Mouse (Mus musculus) heart, embryonic 12.5 days (tissue): Measurements from ENCODE around the gene Snap29. TPM values are rescaled to one million over a fixed set of nuclear protein-coding genes. Genes with fewer than 3 reads are reported as not detected.

Experiments used
- ATAC-seq: fragments of 200-750 bp; cut with Nextera tagmentation; 2 replicates; pipeline ENCODE4 v1.8.0; 2017; ENCODE audit warnings: moderate TSS enrichment, moderate library complexity; ENCODE audit not compliant: insufficient number of reproducible peaks, low FRiP score
- H3K27ac ChIP-seq: fragments of 300-500 bp; sonication (generic); 2 replicates; pipeline ENCODE4 v1.5.1; 2016; ENCODE audit warnings: mild to moderate bottlenecking, moderate library complexity; ENCODE audit not compliant: poor library complexity, severe bottlenecking
- H3K27me3 ChIP-seq: fragments of 300-500 bp; sonication (generic); replicated peaks from 2 replicates; pipeline ENCODE4 v1.6.1; 2016; ENCODE audit warnings: mild to moderate bottlenecking, moderate library complexity
- H3K36me3 ChIP-seq: fragments of 300-500 bp; sonication (generic); 2 replicates; pipeline ENCODE4 v1.6.1; 2016; ENCODE audit warnings: mild to moderate bottlenecking, moderate library complexity
- H3K4me1 ChIP-seq: fragments of 300-500 bp; sonication (generic); replicated peaks from 2 replicates; pipeline ENCODE4 v1.6.1; 2016; ENCODE audit warnings: mild to moderate bottlenecking
- H3K4me2 ChIP-seq: fragments of 300-500 bp; sonication (generic); 2 replicates; pipeline ENCODE4 v1.6.1; 2016; ENCODE audit warnings: mild to moderate bottlenecking, moderate library complexity
- H3K4me3 ChIP-seq: fragments of 300-500 bp; sonication (generic); 2 replicates; pipeline ENCODE4 v1.5.1; 2016; ENCODE audit warnings: mild to moderate bottlenecking
- H3K9ac ChIP-seq: fragments of 300-500 bp; sonication (generic); 2 replicates; pipeline ENCODE4 v1.6.1; 2016; ENCODE audit warnings: mild to moderate bottlenecking, moderate library complexity
- H3K9me3 ChIP-seq: fragments of 300-500 bp; sonication (generic); replicated peaks from 2 replicates; pipeline ENCODE4 v1.6.1; 2016; ENCODE audit warnings: mild to moderate bottlenecking, moderate library complexity
- WGBS: fragments of 180-500 bp; shearing (Covaris S2); methylation state at CpG from one replicate; pipeline ENCODE4 v1.1.7; 2016; 5-methylcytosine and 5-hydroxymethylcytosine counted together
- polyA plus RNA-seq: library from polyadenylated mRNA; unstranded; fragments of >200 nt; fragmentation: Nextera tagmentation; extraction: Ambion mirVana; gene quantifications from 2 replicates; pipeline ENCODE4 v1.2.1, GENCODE M21; 2016

Snap29 gene
- polyA plus RNA-seq: 13.2 and 14.1 TPM in 2 replicates

GRCm38 (mm10) chr16:17405736-17406443 lies at the start of gene Snap29, which contains the start of gene Pi4ka:
TSS of gene Snap29 (plus strand) at chr16:17405986.
TSS of gene Pi4ka (minus strand) at chr16:17406314.
- peak within 1 kb of the TSS; percentile 74 for H3K4me2 ChIP-seq
- peaks cover 26% of the 10 kb centered on the region for H3K4me1 ChIP-seq
- H3K36me3 ChIP-seq: peaks cover 6% of the 10 kb centered on the region; the same call in 1 of the 2 replicates
- no peaks in the 10 kb centered on the region for H3K9me3 ChIP-seq
- peak; percentile 96 for ATAC-seq
- under 1% methylated on average over 56 of the region's 69 CpGs for WGBS
- H3K27me3 ChIP-seq: no peaks in the 10 kb centered on the region
- H3K4me3 ChIP-seq: peak within 1 kb of the TSS; percentile 92
- peak within 1 kb of the TSS; percentile 91 for H3K9ac ChIP-seq
- H3K27ac ChIP-seq: peak within 1 kb of the TSS; percentile 79

- Histone ChIP-seq H3K4me3 (no peak overlapping the region), H3K27me3 (no peaks in the 10 kb centered on the region), H3K4me1 (no peaks in the 10 kb centered on the region), H3K9ac (no peak overlapping the region), H3K4me2 (no peak overlapping the region), H3K9me3 (no peaks in the 10 kb centered on the region), H3K36me3 (peaks cover 67% of the 10 kb centered on the region), H3K27ac (no peak overlapping the region)
- WGBS: 82% methylated on average over 6 of the region's 6 CpGs
- ATAC-seq: no peak
Measured at GRCm38 (mm10) chr16:17356031-17356430, 49.8 kb upstream of the Snap29 start.

- peaks cover 63% of the 10 kb centered on the region for H3K36me3 ChIP-seq
- ATAC-seq: no peak
- H3K9ac ChIP-seq: no peak overlapping the region
- H3K4me3 ChIP-seq: no peak overlapping the region
- no peaks in the 10 kb centered on the region for H3K27me3 ChIP-seq
- H3K9me3 ChIP-seq: no peaks in the 10 kb centered on the region
- no peaks in the 10 kb centered on the region for H3K4me1 ChIP-seq
- WGBS: 94% methylated on average over 4 of the region's 4 CpGs
- H3K4me2 ChIP-seq: no peak overlapping the region
- H3K27ac ChIP-seq: no peak overlapping the region
Measured at GRCm38 (mm10) chr16:17358787-17359186, 47.0 kb upstream of the Snap29 start.

GRCm38 (mm10) chr16:17382306-17382705 lies 23.5 kb upstream of the Snap29 start:
- no peak overlapping the region for H3K4me3 ChIP-seq
- no peaks in the 10 kb centered on the region for H3K9me3 ChIP-seq
- H3K36me3 ChIP-seq: peaks cover 51% of the 10 kb centered on the region
- H3K4me2 ChIP-seq: no peak overlapping the region
- no peak overlapping the region for H3K27ac ChIP-seq
- no peak overlapping the region for H3K9ac ChIP-seq
- WGBS: 63% methylated on average over 4 of the region's 4 CpGs
- peaks cover 6% of the 10 kb centered on the region; the same call in 1 of the 2 replicates for H3K4me1 ChIP-seq
- no peak for ATAC-seq
- no peaks in the 10 kb centered on the region for H3K27me3 ChIP-seq

- WGBS: 84% methylated on average over 2 of the region's 2 CpGs
- H3K4me2 ChIP-seq: no peak overlapping the region
- H3K9ac ChIP-seq: no peak overlapping the region
- H3K27me3 ChIP-seq: no peaks in the 10 kb centered on the region
- H3K36me3 ChIP-seq: peaks cover 39% of the 10 kb centered on the region
- no peak overlapping the region for H3K4me3 ChIP-seq
- peaks cover 6% of the 10 kb centered on the region; the same call in 1 of the 2 replicates for H3K4me1 ChIP-seq
- ATAC-seq: no peak
- no peak overlapping the region for H3K27ac ChIP-seq
- H3K9me3 ChIP-seq: no peaks in the 10 kb centered on the region
Measured at GRCm38 (mm10) chr16:17383594-17384326, 22.0 kb upstream of the Snap29 start.

- Histone ChIP-seq H3K4me3 (no peak overlapping the region), H3K27me3 (no peaks in the 10 kb centered on the region), H3K4me2 (no peak overlapping the region), H3K36me3 (peaks cover 27% of the 10 kb centered on the region), H3K9ac (no peak overlapping the region), H3K27ac (no peak overlapping the region), H3K9me3 (no peaks in the 10 kb centered on the region), H3K4me1 (no peaks in the 10 kb centered on the region)
- WGBS: 76% methylated on average over 4 of the region's 4 CpGs
- no peak for ATAC-seq
Measured at GRCm38 (mm10) chr16:17392784-17393183, 13.0 kb upstream of the Snap29 start.

- no peak overlapping the region for H3K9ac ChIP-seq
- H3K4me2 ChIP-seq: no peak overlapping the region
- no peaks in the 10 kb centered on the region for H3K9me3 ChIP-seq
- WGBS: 68% methylated on average over 1 of the region's 1 CpGs
- ATAC-seq: no peak
- no peak overlapping the region for H3K27ac ChIP-seq
- H3K27me3 ChIP-seq: no peaks in the 10 kb centered on the region
- no peak overlapping the region for H3K4me3 ChIP-seq
- peaks cover 6% of the 10 kb centered on the region; the same call in 1 of the 2 replicates for H3K36me3 ChIP-seq
- peaks cover 19% of the 10 kb centered on the region for H3K4me1 ChIP-seq
Measured at GRCm38 (mm10) chr16:17402855-17403254, 2.9 kb upstream of the Snap29 start.

GRCm38 (mm10) chr16:17405271-17405696 lies 502 bp upstream of the Snap29 start:
- Histone ChIP-seq H3K27me3 (no peaks in the 10 kb centered on the region), H3K27ac (peak overlapping the region; percentile 79), H3K4me2 (peak overlapping the region; percentile 74), H3K36me3 (peaks cover 6% of the 10 kb centered on the region; the same call in 1 of the 2 replicates), H3K4me1 (peaks cover 24% of the 10 kb centered on the region), H3K9me3 (no peaks in the 10 kb centered on the region), H3K9ac (peak overlapping the region; percentile 91), H3K4me3 (peak overlapping the region; percentile 92)
- 1% methylated on average over 22 of the region's 22 CpGs for WGBS
- ATAC-seq: peak; percentile 66

GRCm38 (mm10) chr16:17406512-17407231 lies 886 bp downstream of the Snap29 start:
- Histone ChIP-seq H3K4me3 (peak overlapping the region; percentile 92), H3K4me2 (peak overlapping the region; percentile 74), H3K9me3 (no peaks in the 10 kb centered on the region), H3K4me1 (peaks cover 26% of the 10 kb centered on the region), H3K27me3 (no peaks in the 10 kb centered on the region), H3K9ac (peak overlapping the region; percentile 88), H3K36me3 (peaks cover 6% of the 10 kb centered on the region; the same call in 1 of the 2 replicates), H3K27ac (no peak overlapping the region)
- WGBS: 27% methylated on average over 9 of the region's 9 CpGs
- no peak for ATAC-seq

GRCm38 (mm10) chr16:17409046-17409445 lies 3.3 kb downstream of the Snap29 start:
- Histone ChIP-seq H3K9ac (no peak overlapping the region), H3K4me2 (no peak overlapping the region), H3K27me3 (no peaks in the 10 kb centered on the region), H3K9me3 (no peaks in the 10 kb centered on the region), H3K36me3 (no peaks in the 10 kb centered on the region), H3K27ac (no peak overlapping the region), H3K4me1 (peaks cover 25% of the 10 kb centered on the region), H3K4me3 (no peak overlapping the region)
- no peak for ATAC-seq
- 92% methylated on average over 2 of the region's 2 CpGs for WGBS

GRCm38 (mm10) chr16:17410209-17410608 lies 4.4 kb downstream of the Snap29 start:
- no peak for ATAC-seq
- 0 out of 2 replicates have a peak overlapping the region, but pooled peaks have one; percentile 5 for H3K4me2 ChIP-seq
- no peak overlapping the region for H3K27ac ChIP-seq
- no peak overlapping the region for H3K4me3 ChIP-seq
- H3K9me3 ChIP-seq: no peaks in the 10 kb centered on the region
- peaks cover 15% of the 10 kb centered on the region for H3K4me1 ChIP-seq
- no peak overlapping the region for H3K9ac ChIP-seq
- no peaks in the 10 kb centered on the region for H3K27me3 ChIP-seq
- H3K36me3 ChIP-seq: no peaks in the 10 kb centered on the region
- WGBS: 33% methylated on average over 4 of the region's 4 CpGs
